Mouse (Mus musculus): Measurements from ENCODE around the gene Snupn. TPM values are rescaled to one million over a fixed set of nuclear protein-coding genes. Genes with fewer than 3 reads are reported as not detected.
"Not testable (repeated sequence)": the region's sequence is repeated elsewhere in the genome, so short reads cannot be mapped to it uniquely, and the experiment has no call there.

Gene Snupn
- polyA plus RNA-seq, 1 experiment from 2014 or later, result 29.5 TPM

- Histone ChIP-seq H3K27ac (replicated peaks) (no peak overlapping the region), H3K4me3 (no peak overlapping the region), H3K36me3 (peaks cover 22% of the 10 kb centered on the region), H3K4me2 (replicated peaks) (no peak overlapping the region), H3K9me3 (no peaks in the 10 kb centered on the region), H3K27me3 (no peaks in the 10 kb centered on the region), H3K4me1 (no peaks in the 10 kb centered on the region), H3K9ac (replicated peaks) (no peak overlapping the region)
- ATAC-seq (replicated peaks), result no peak
- 94% methylated on average over 6 of the region's 6 CpGs for WGBS
These were observed 29.5 kb downstream of the Snupn start for GRCm38 (mm10) chr9:56980186-56980585.

GRCm38 (mm10) chr9:56981502-56981901 lies 30.8 kb downstream of the Snupn start:
- H3K4me3 ChIP-seq, result no peak overlapping the region
- no peak overlapping the region for H3K27ac ChIP-seq (replicated peaks)
- 73% methylated on average over 1 of the region's 1 CpGs for WGBS
- peaks cover 22% of the 10 kb centered on the region for H3K36me3 ChIP-seq
- no peak overlapping the region for H3K4me2 ChIP-seq (replicated peaks)
- no peak for ATAC-seq (replicated peaks)
- H3K27me3 ChIP-seq, result no peaks in the 10 kb centered on the region
- H3K4me1 ChIP-seq, result no peaks in the 10 kb centered on the region
- H3K9ac ChIP-seq (replicated peaks), result no peak overlapping the region
- H3K9me3 ChIP-seq, result no peaks in the 10 kb centered on the region

- Histone ChIP-seq H3K27me3 (no peaks in the 10 kb centered on the region), H3K4me3 (peak within 1 kb of the TSS; percentile 60), H3K4me1 (peaks cover 23% of the 10 kb centered on the region), H3K9ac (replicated peaks) (peak within 1 kb of the TSS; percentile 97), H3K9me3 (no peaks in the 10 kb centered on the region), H3K36me3 (no peaks in the 10 kb centered on the region), H3K27ac (replicated peaks) (peak within 1 kb of the TSS; percentile 92), H3K4me2 (replicated peaks) (peak within 1 kb of the TSS; percentile 81)
- ATAC-seq (replicated peaks), result peak; percentile 95
- 2% methylated on average over 62 of the region's 62 CpGs for WGBS
These were observed 43.9 kb downstream of the Snupn start, which contains the start of gene Ptpn9 for GRCm38 (mm10) chr9:56994286-56995197. Gene Ptpn9 (plus strand): TSS chr9:56994923.

GRCm38 (mm10) chr9:56995198-56996027 lies 44.7 kb downstream of the Snupn start:
- Histone ChIP-seq H3K36me3 (no peaks in the 10 kb centered on the region), H3K4me1 (peaks cover 23% of the 10 kb centered on the region), H3K4me2 (replicated peaks) (peak overlapping the region; percentile 81), H3K9me3 (no peaks in the 10 kb centered on the region), H3K9ac (replicated peaks) (peak overlapping the region; percentile 97), H3K4me3 (peak overlapping the region; percentile 60), H3K27me3 (no peaks in the 10 kb centered on the region), H3K27ac (replicated peaks) (peak overlapping the region; percentile 92)
- under 1% methylated on average over 78 of the region's 80 CpGs for WGBS
- ATAC-seq (replicated peaks), result peak; percentile 75

GRCm38 (mm10) chr9:56996028-56996346 lies 45.3 kb downstream of the Snupn start:
- peak overlapping the region; percentile 60 for H3K4me3 ChIP-seq
- 0% methylated on average over 5 of the region's 5 CpGs for WGBS
- H3K9me3 ChIP-seq, result no peaks in the 10 kb centered on the region
- peak overlapping the region; percentile 97 for H3K9ac ChIP-seq (replicated peaks)
- peak overlapping the region; percentile 81 for H3K4me2 ChIP-seq (replicated peaks)
- H3K27me3 ChIP-seq, result no peaks in the 10 kb centered on the region
- peaks cover 23% of the 10 kb centered on the region for H3K4me1 ChIP-seq
- H3K36me3 ChIP-seq, result no peaks in the 10 kb centered on the region
- peak; percentile 7; the same call in 1 of the 2 replicates for ATAC-seq (replicated peaks)
- peak overlapping the region; percentile 92 for H3K27ac ChIP-seq (replicated peaks)

GRCm38 (mm10) chr9:56997206-56997605 lies 46.5 kb downstream of the Snupn start:
- H3K27me3 ChIP-seq; H3K4me3 ChIP-seq; H3K27ac ChIP-seq (replicated peaks); H3K9ac ChIP-seq (replicated peaks); ATAC-seq (replicated peaks); H3K36me3 ChIP-seq; H3K9me3 ChIP-seq: not testable (repeated sequence)
- H3K4me2 ChIP-seq (replicated peaks), result peak overlapping the region; percentile 81; the same call in 1 of the 2 replicates
- 80% methylated on average over 1 of the region's 1 CpGs for WGBS
- H3K4me1 ChIP-seq, result peaks cover 23% of the 10 kb centered on the region

- Histone ChIP-seq H3K4me2 (replicated peaks) (no peak overlapping the region), H3K36me3 (0 out of 2 replicates have a peak, but pooled peaks cover 2% of the 10 kb centered on the region), H3K4me1 (peaks cover 6% of the 10 kb centered on the region; the same call in 1 of the 2 replicates), H3K27me3 (no peaks in the 10 kb centered on the region), H3K9me3 (no peaks in the 10 kb centered on the region), H3K9ac (replicated peaks) (no peak overlapping the region), H3K4me3 (no peak overlapping the region), H3K27ac (replicated peaks) (no peak overlapping the region)
- ATAC-seq (replicated peaks), result no peak
- WGBS, result 83% methylated on average over 4 of the region's 4 CpGs
These were observed 52.3 kb downstream of the Snupn start for GRCm38 (mm10) chr9:57003011-57003410.

- Histone ChIP-seq H3K36me3 (peaks cover 16% of the 10 kb centered on the region; the same call in 1 of the 2 replicates), H3K27me3 (no peaks in the 10 kb centered on the region), H3K9me3 (no peaks in the 10 kb centered on the region; the same call in 1 of the 2 replicates), H3K27ac (replicated peaks) (no peak overlapping the region), H3K9ac (replicated peaks) (no peak overlapping the region), H3K4me1 (no peaks in the 10 kb centered on the region), H3K4me3 (no peak overlapping the region), H3K4me2 (replicated peaks) (no peak overlapping the region)
- no peak for ATAC-seq (replicated peaks)
- 74% methylated on average over 1 of the region's 1 CpGs for WGBS
These were observed 61.7 kb downstream of the Snupn start for GRCm38 (mm10) chr9:57012393-57012792.

GRCm38 (mm10) chr9:57012895-57013294 lies 62.2 kb downstream of the Snupn start:
- WGBS, result 78% methylated on average over 4 of the region's 4 CpGs
- no peak overlapping the region for H3K4me3 ChIP-seq
- no peaks in the 10 kb centered on the region; the same call in 1 of the 2 replicates for H3K9me3 ChIP-seq
- H3K9ac ChIP-seq (replicated peaks), result no peak overlapping the region
- no peak for ATAC-seq (replicated peaks)
- no peaks in the 10 kb centered on the region for H3K27me3 ChIP-seq
- peaks cover 16% of the 10 kb centered on the region; the same call in 1 of the 2 replicates for H3K36me3 ChIP-seq
- no peaks in the 10 kb centered on the region for H3K4me1 ChIP-seq
- no peak overlapping the region for H3K27ac ChIP-seq (replicated peaks)
- no peak overlapping the region for H3K4me2 ChIP-seq (replicated peaks)

GRCm38 (mm10) chr9:57013756-57014155 lies 63.1 kb downstream of the Snupn start:
- Histone ChIP-seq H3K27me3 (no peaks in the 10 kb centered on the region), H3K4me3 (no peak overlapping the region), H3K9ac (replicated peaks) (no peak overlapping the region), H3K27ac (replicated peaks) (no peak overlapping the region), H3K4me1 (no peaks in the 10 kb centered on the region), H3K4me2 (replicated peaks) (no peak overlapping the region), H3K36me3 (peaks cover 16% of the 10 kb centered on the region; the same call in 1 of the 2 replicates), H3K9me3 (no peaks in the 10 kb centered on the region; the same call in 1 of the 2 replicates)
- WGBS, result 100% methylated on average over 1 of the region's 1 CpGs
- ATAC-seq (replicated peaks), result no peak

GRCm38 (mm10) chr9:57014766-57015165 lies 64.1 kb downstream of the Snupn start:
- H3K4me1 ChIP-seq, result no peaks in the 10 kb centered on the region
- WGBS, result 97% methylated on average over 1 of the region's 1 CpGs
- no peaks in the 10 kb centered on the region; the same call in 1 of the 2 replicates for H3K9me3 ChIP-seq
- H3K4me2 ChIP-seq (replicated peaks), result no peak overlapping the region
- no peak overlapping the region for H3K27ac ChIP-seq (replicated peaks)
- no peak overlapping the region for H3K9ac ChIP-seq (replicated peaks)
- no peak for ATAC-seq (replicated peaks)
- H3K4me3 ChIP-seq, result no peak overlapping the region
- H3K36me3 ChIP-seq, result peaks cover 16% of the 10 kb centered on the region; the same call in 1 of the 2 replicates
- H3K27me3 ChIP-seq, result no peaks in the 10 kb centered on the region

GRCm38 (mm10) chr9:57017631-57018030 lies 67.0 kb downstream of the Snupn start:
- ATAC-seq (replicated peaks), result no peak
- no peaks in the 10 kb centered on the region; the same call in 1 of the 2 replicates for H3K9me3 ChIP-seq
- H3K4me1 ChIP-seq, result no peaks in the 10 kb centered on the region
- H3K27ac ChIP-seq (replicated peaks), result no peak overlapping the region
- H3K36me3 ChIP-seq, result peaks cover 36% of the 10 kb centered on the region
- no peaks in the 10 kb centered on the region for H3K27me3 ChIP-seq
- WGBS, result 77% methylated on average over 1 of the region's 1 CpGs
- H3K4me3 ChIP-seq, result no peak overlapping the region
- no peak overlapping the region for H3K4me2 ChIP-seq (replicated peaks)
- no peak overlapping the region for H3K9ac ChIP-seq (replicated peaks)
